Mouse (Mus musculus): ENCODE results near the gene Glyctk. TPM values are rescaled to one million over a fixed set of nuclear protein-coding genes. Genes with fewer than 3 reads are reported as not detected.

Glyctk gene
- polyA plus RNA-seq, 1 experiment from 2014 or later, result 8.0 TPM

DNA sequence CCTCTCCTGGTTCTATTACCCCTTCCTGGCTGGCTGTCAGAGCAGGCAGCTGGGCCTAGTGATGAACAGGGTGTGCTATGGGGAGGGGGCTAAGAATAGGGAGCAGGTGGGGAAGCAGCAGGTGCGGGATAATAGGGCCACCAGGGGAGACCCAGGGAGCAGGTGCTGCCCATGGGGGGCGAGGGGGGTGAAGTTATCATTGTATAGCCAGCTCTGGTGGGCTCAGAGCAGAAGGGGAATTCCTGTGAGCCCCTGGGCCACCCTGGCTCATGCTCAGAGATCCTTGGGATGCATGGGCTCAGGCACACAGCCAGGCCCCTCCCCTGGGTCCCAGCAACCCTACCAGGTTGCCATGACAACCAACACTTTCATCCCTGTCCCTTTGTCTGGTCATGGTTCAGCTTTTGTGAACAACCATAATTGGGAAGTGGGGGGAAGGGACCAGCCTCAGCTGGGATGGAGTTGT is 31.1 kb downstream of the Glyctk start:
- no peaks in the 10 kb centered on the region for H3K27me3 ChIP-seq (ENCODE audit: poor library complexity, severe bottlenecking)
- H3K4me3 ChIP-seq, result peak overlapping the region; percentile 33
- H3K36me3 ChIP-seq (replicated peaks), result no peaks in the 10 kb centered on the region
- H3K9me3 ChIP-seq, result no peaks in the 10 kb centered on the region
- peak overlapping the region; percentile 94 for H3K27ac ChIP-seq
- H3K4me1 ChIP-seq, result peaks cover 47% of the 10 kb centered on the region
- peak; percentile 91 for DNase-seq (ENCODE audit: extremely low spot score, low spot score)
- 10% methylated on average over 2 of the region's 2 CpGs for WGBS

DNA sequence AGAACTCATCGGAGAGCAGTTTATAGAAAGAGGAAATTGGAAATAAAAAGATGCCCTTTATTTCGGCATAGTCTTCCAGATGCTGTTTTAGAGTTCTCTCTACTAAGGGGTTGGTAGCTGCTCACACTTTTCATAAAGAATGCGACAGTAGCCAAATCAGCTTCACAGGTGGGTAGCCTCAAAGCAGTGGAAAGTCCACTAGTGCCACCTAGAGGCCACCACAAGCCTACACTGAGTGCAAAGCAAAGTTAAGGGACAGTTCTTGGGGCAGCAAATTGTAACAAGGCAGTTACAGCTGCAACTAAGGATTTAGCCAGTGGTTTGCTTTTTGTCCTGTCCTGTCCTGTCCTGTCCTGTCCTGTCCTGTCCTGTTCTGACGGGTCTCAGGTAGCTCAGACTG is 34.3 kb downstream of the Glyctk start:
- DNase-seq (ENCODE audit: extremely low spot score, low spot score), result peak; percentile 56
- H3K36me3 ChIP-seq (replicated peaks), result no peaks in the 10 kb centered on the region
- H3K9me3 ChIP-seq, result no peaks in the 10 kb centered on the region
- H3K27me3 ChIP-seq (ENCODE audit: poor library complexity, severe bottlenecking), result no peaks in the 10 kb centered on the region
- H3K27ac ChIP-seq, result peak overlapping the region; percentile 48
- 47% methylated on average over 4 of the region's 4 CpGs for WGBS
- peaks cover 56% of the 10 kb centered on the region for H3K4me1 ChIP-seq
- no peak overlapping the region for H3K4me3 ChIP-seq

DNA sequence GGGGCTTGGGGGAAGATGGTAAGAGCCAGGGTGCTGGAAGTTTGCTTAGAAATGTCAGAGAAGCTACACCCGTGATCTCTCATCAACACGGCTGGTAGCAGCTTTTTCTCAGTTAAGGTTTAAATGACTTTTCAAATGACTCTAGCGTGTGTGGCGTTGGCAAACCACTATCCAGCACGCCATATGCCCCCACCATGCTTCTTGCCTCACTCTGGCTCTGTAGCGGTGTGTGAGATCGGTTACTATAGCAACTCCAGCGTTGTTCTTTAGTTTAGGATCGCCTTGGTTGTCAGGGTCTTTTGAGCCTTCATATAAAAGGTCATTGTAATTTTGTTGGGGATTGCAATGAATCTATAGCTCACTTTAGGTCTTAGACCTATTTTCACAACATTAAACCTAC is 38.9 kb downstream of the Glyctk start:
- peak overlapping the region; percentile 53; the same call in 1 of the 2 replicates for H3K27ac ChIP-seq
- no peak overlapping the region for H3K4me3 ChIP-seq
- no peaks in the 10 kb centered on the region for H3K27me3 ChIP-seq (ENCODE audit: poor library complexity, severe bottlenecking)
- H3K4me1 ChIP-seq, result peaks cover 45% of the 10 kb centered on the region
- DNase-seq (ENCODE audit: extremely low spot score, low spot score), result no peak
- H3K9me3 ChIP-seq, result no peaks in the 10 kb centered on the region
- H3K36me3 ChIP-seq (replicated peaks), result no peaks in the 10 kb centered on the region
- WGBS, result 79% methylated on average over 9 of the region's 9 CpGs

DNA sequence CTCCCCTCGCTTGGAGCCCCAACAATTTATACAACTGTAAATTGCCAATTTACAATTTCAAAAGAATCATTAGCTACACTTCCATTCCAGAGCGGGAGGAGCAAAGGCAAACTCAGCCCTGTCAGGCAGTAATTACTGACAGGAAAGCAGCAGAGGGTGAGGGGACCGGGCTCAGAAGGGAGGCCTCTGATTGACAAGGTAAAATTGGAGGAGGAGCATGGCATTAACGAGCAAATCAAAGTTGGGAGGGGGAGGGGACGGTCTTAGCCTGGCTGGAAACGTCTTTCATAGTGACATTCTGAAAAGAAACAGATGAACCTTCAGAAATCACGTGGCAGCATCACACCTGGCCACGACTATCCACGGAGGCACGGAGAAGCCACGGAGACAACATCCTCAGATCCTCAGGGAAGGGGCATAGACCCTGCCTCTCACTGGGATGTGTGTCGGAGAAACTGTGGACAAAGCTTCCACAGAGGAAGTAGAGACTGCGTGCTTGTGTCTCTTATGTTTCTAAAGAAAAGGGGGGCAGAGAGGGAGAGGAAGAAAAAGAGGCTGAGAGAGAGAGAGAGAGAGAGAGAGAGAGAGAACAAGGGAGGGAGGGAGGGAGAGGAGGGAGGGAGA is 42.0 kb downstream of the Glyctk start:
- 36% methylated on average over 13 of the region's 13 CpGs for WGBS
- Histone ChIP-seq H3K36me3 (replicated peaks) (no peaks in the 10 kb centered on the region), H3K27ac (peak overlapping the region; percentile 83), H3K9me3 (no peaks in the 10 kb centered on the region), H3K4me1 (peaks cover 35% of the 10 kb centered on the region), H3K27me3 (ENCODE audit: poor library complexity, severe bottlenecking) (no peaks in the 10 kb centered on the region), H3K4me3 (peak overlapping the region; percentile 25; the same call in 1 of the 2 replicates)
- peak; percentile 32 for DNase-seq (ENCODE audit: extremely low spot score, low spot score)

DNA sequence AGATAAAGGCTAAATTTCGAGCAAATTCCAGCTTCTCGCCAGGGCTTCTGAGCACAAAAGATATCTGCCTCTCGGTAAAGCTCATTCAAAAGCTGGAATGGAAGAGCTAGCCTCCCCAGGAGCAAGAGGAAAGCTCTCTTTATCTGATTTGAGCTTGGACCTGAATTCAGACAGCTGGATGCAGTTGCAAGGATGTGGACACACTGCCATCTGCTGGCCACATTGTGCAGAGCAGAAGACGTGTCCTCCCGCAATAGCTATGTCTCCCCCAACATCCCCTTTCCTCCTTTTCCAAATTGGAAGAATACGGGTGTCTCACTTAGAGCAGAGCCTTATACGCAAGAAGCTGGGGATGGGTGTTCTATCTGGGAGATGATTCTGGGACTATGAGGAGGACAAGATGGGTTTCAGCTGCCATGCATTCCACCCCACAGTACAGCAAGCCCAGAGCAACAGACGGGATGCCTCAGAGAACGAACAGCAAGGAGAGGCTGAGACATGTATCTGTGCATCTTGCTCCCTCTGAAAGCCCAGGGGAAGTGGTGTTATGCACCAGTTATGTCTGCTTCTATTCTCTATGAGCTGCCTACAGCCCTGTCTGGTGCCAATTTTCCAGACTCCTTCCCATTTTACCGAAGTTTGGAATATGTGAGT is 45.0 kb downstream of the Glyctk start:
- H3K27ac ChIP-seq, result 0 out of 2 replicates have a peak overlapping the region, but pooled peaks have one; percentile 25
- no peaks in the 10 kb centered on the region for H3K36me3 ChIP-seq (replicated peaks)
- 34% methylated on average over 10 of the region's 10 CpGs for WGBS
- no peaks in the 10 kb centered on the region for H3K27me3 ChIP-seq (ENCODE audit: poor library complexity, severe bottlenecking)
- H3K4me1 ChIP-seq, result peaks cover 27% of the 10 kb centered on the region
- H3K4me3 ChIP-seq, result no peak overlapping the region
- DNase-seq (ENCODE audit: extremely low spot score, low spot score), result peak; percentile 83
- H3K9me3 ChIP-seq, result peaks cover 3% of the 10 kb centered on the region; the same call in 1 of the 2 replicates

DNA sequence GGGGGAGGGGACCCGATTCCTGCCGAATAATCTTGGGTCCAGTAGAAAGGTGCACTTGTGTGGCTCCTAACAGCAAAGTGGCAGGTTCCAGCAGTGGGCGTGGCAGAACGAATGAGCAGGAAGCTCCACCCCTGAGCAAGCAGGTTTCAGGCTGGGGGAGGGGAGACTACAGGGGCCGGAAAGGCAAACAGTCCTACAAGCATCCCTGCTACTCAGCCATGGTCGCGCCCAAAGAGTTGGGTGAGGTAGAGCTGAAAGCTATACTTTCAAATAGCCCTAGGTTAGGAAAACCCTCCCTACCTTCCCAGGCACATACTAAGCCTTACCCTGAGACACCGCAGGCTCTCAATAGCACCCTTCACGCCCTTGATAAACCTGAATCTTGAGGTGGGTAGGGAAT is 51.7 kb downstream of the Glyctk start:
- Histone ChIP-seq H3K4me3 (no peak overlapping the region), H3K27me3 (ENCODE audit: poor library complexity, severe bottlenecking) (no peaks in the 10 kb centered on the region), H3K9me3 (peaks cover 3% of the 10 kb centered on the region; the same call in 1 of the 2 replicates), H3K27ac (no peak overlapping the region), H3K36me3 (replicated peaks) (no peaks in the 10 kb centered on the region), H3K4me1 (no peaks in the 10 kb centered on the region)
- DNase-seq (ENCODE audit: extremely low spot score, low spot score), result no peak
- WGBS, result 85% methylated on average over 9 of the region's 9 CpGs

DNA sequence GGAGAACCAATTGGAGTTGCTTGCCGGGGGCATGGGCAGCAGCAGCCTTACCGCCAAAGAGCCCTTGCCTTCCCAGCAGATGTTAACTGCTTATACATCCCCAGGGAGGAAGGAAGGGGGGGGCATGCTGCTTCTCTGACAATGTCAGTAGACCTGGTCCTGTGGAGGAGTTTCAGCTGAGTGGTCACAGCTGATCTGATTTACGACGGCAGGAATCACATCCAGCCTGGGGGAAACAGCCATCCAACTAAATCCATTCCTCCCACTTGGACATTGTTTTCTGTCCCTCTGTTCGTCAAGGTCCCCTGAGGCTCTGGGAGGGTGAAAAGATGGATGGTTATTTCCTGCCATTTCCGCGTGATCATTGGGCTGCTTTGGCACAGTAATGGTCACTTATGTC is 53.5 kb downstream of the Glyctk start:
- Histone ChIP-seq H3K4me3 (no peak overlapping the region), H3K36me3 (replicated peaks) (no peaks in the 10 kb centered on the region), H3K4me1 (peaks cover 4% of the 10 kb centered on the region), H3K27ac (no peak overlapping the region), H3K27me3 (ENCODE audit: poor library complexity, severe bottlenecking) (no peaks in the 10 kb centered on the region), H3K9me3 (no peaks in the 10 kb centered on the region)
- 88% methylated on average over 7 of the region's 7 CpGs for WGBS
- no peak for DNase-seq (ENCODE audit: extremely low spot score, low spot score)

MicroRNA genes within 50 kb of the gene (microRNA counts, 519-probe panel; counts per million panel counts)
- 5,858 counts per million, percentile 90 among the panel's probes with 10 or more counts for microRNA mmu-let-7g

Small RNAs within 50 kb of the gene (microRNA-seq; reads per million reads assigned to microRNA genes)
- 296 reads per million, percentile 59 among the genes with 10 or more reads in this experiment for gene Mir135a-1
- 3,313 reads per million, percentile 86 among the genes with 10 or more reads in this experiment for gene Mirlet7g

Other genes starting within 250 kb of the Glyctk start
- gene Col6a5, start 197.5 kb downstream of the Glyctk start, polyA plus RNA-seq (2016; fragmentation: Nextera tagmentation; extraction: Ambion mirVana), result not detected in 2 replicates
- 0.20 TPM in 1 of 2 replicates, not detected in the other for gene Col6a4, start 61.4 kb downstream of the Glyctk start, polyA plus RNA-seq (2016; fragmentation: Nextera tagmentation; extraction: Ambion mirVana)
- gene Wdr82, start 12.8 kb upstream of the Glyctk start, polyA plus RNA-seq (2016; fragmentation: Nextera tagmentation; extraction: Ambion mirVana), result 28.3 and 30.2 TPM in 2 replicates
- 42.0 and 50.7 TPM in 2 replicates for gene Ppm1m, start 41.6 kb upstream of the Glyctk start, polyA plus RNA-seq (2016; fragmentation: Nextera tagmentation; extraction: Ambion mirVana)
- 70.9 and 71.8 TPM in 2 replicates for gene Twf2, start 45.0 kb upstream of the Glyctk start, polyA plus RNA-seq (2016; fragmentation: Nextera tagmentation; extraction: Ambion mirVana)
- gene Tlr9, start 64.5 kb upstream of the Glyctk start, polyA plus RNA-seq (2016; fragmentation: Nextera tagmentation; extraction: Ambion mirVana), result 0.04 TPM in 1 of 2 replicates, not detected in the other
- 74.2 and 75.2 TPM in 2 replicates for gene Alas1, start 90.5 kb upstream of the Glyctk start, polyA plus RNA-seq (2016; fragmentation: Nextera tagmentation; extraction: Ambion mirVana)
- 42.7 and 46.4 TPM in 2 replicates for gene Poc1a, start 122.9 kb upstream of the Glyctk start, polyA plus RNA-seq (2016; fragmentation: Nextera tagmentation; extraction: Ambion mirVana)
- 17.6 and 18.9 TPM in 2 replicates for gene Dusp7, start 210.5 kb upstream of the Glyctk start, polyA plus RNA-seq (2016; fragmentation: Nextera tagmentation; extraction: Ambion mirVana)